Mouse (Mus musculus) common myeloid progenitor, adult 5-6 weeks (primary cell): ENCODE measurements around the gene Ehmt1. TPM values are rescaled to one million over a fixed set of nuclear protein-coding genes. Genes with fewer than 3 reads are reported as not detected.

Experiments
- total RNA-seq: library from RNA; stranded (forward); fragments of 200-1000, 187-1606 nt; gene quantifications from 2 replicates; pipeline ENCODE4 v1.2.3, GENCODE M21; 2017

Gene Ehmt1
- total RNA-seq, 1 experiment from 2014 or later = 139 TPM

Other genes starting within 250 kb of the Ehmt1 start
- 1.8 TPM in 1 of 2 replicates, not detected in the other for gene Cacna1b, start 156.5 kb downstream of the Ehmt1 start, total RNA-seq
- gene Arrdc1, start 15.6 kb upstream of the Ehmt1 start, total RNA-seq = 59.6 and 102 TPM in 2 replicates
- 55.2 and 55.5 TPM in 2 replicates for gene Zmynd19, start 30.2 kb upstream of the Ehmt1 start, total RNA-seq
- gene Dph7, start 42.8 kb upstream of the Ehmt1 start, total RNA-seq = 17.4 and 21.8 TPM in 2 replicates
- 117 and 138 TPM in 2 replicates for gene Mrpl41, start 55.5 kb upstream of the Ehmt1 start, total RNA-seq
- 32.3 and 35.7 TPM in 2 replicates for gene Pnpla7, start 56.4 kb upstream of the Ehmt1 start, total RNA-seq
- gene Nsmf, start 134.7 kb upstream of the Ehmt1 start, total RNA-seq = 9.6 and 15.2 TPM in 2 replicates
- gene Entpd8, start 160.7 kb upstream of the Ehmt1 start, total RNA-seq = not detected in 2 replicates
- 0.09 TPM in 1 of 2 replicates, not detected in the other for gene Noxa1, start 175.5 kb upstream of the Ehmt1 start, total RNA-seq